Mouse (Mus musculus) brain, adult 2 months (tissue): Measurements from ENCODE around the gene Fktn.
"Not testable (repeated sequence)": the region's sequence is repeated elsewhere in the genome, so short reads cannot be mapped to it uniquely, and the experiment has no call there.

Experiments
- DNase-seq: peaks from one replicate; pipeline ENCODE4 v3.0.0; 2011; ENCODE audit warnings: low read depth, low spot score

The Fktn gene

DNA sequence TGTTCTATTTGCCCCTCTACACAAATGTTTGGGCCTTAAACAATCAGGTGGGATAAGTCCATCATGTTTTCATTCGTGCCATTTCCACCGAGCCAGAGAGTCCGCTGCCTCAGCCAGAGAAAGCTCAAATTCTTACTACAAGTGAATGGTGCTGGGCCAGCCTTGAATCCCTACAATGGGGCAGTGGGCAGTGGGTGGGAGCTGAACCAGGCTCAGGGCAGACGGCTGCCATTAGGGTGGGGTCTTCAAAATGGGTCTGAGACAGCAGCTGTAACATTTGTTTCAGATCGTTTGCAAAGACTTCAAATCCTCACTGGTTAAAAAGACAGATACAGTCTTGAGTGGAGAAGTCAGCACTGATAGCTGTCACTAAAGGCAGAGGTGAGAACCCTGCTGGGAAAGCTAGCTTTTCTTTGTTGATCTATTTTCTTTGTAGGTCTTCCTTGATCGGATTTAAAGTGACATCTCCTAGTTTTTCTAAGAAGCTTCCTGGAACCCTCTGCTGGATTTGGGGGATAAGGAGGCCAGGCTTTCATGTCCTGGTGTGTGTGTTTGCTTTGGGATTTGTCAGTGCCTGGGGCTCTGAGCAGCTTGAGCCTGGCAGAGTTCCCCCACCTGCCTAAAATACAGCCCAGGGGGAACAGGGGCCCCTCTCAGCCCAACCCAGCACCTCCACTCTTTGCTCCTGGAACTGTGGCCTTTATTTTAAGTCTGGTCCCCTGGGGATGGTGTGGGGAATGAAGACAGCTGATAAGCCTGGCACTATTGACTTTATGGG lies 57.3 kb downstream of the Fktn start:
- DNase-seq: no peak

DNA sequence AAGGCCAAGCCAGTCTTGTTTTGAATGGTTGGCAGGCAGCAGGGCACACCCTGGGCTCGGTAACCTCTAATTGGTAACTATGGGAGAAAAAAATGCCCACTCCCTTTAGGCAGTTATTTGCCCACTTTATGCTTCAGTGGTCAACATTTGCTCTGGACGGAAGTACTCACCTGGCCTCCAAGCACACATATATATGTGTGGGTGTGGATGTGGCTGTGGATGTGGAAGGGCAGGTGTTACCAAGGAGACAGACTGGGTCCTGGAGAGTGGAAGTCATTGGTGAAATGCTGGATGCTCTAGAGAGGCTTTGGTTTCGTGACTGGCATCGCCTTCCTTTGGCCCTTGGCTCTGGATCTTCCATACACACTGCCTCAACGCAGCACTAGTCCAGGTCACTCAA lies 58.2 kb downstream of the Fktn start:
- no peak for DNase-seq

DNA sequence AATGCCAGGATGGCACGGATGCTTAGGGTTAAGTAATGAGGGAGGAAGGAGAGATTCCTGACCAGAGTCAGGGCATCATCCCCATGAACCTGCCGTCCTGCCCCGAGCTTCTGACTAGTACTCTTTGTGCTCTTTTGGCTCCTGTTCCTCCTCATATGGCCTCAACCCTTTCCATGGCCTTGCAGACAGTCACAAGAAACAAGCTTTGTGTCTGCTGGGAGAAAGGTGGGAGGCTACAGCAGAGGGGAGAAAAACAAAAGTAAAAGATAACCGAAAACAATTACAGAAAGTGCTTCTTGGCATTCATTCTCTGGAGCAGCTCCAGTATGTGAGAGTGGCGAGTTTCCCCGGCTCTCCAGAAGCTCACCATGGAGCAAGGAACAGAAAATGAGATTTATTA lies 60.1 kb downstream of the Fktn start:
- DNase-seq: no peak

DNA sequence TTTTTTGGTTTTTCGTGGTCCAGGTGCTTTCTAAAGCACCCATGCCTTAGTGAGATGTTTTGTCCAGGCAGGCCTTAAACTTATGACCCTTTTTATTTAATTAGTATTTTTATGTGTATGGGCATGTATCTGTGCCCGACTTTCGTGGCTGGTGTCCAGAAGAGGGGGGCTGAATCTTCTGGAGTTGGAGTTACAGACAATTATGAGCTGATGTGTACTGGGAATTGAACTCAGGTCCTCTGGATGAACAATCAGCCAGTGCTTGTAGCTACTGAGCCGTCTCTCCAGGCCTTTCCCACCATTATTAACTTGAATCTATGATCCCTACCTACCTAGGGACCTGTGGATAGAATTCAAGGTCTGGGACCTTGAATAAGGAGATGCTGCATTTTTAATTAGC lies 67.6 kb downstream of the Fktn start:
- DNase-seq: no peak

GRCm38 (mm10) chr4:53782216-53783070 lies 68.6 kb downstream of the Fktn start:
- no peak for DNase-seq

GRCm38 (mm10) chr4:53785746-53786398 lies 72.1 kb downstream of the Fktn start:
- DNase-seq: no peak

GRCm38 (mm10) chr4:53786851-53787250 lies 73.1 kb downstream of the Fktn start:
- DNase-seq: no peak

DNA sequence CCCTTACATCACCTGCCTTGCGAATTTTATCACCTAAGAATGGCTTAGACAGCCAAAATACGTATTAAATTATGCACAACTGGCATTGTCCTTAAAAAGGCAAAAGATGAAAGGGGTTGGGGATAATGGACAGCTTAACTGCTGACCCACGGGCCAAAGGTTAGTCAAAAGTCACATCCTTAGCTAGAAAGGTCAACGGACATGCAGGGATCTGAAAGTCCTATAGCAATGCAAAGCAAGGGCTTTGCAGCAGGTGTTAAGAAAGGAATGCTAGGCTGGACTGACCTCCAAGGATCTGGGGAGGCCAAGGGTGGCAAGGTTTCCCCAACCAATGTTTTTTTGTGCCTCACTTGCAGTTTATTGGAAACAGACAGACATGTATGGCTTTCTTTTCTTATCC lies 75.5 kb downstream of the Fktn start:
- no peak for DNase-seq

DNA sequence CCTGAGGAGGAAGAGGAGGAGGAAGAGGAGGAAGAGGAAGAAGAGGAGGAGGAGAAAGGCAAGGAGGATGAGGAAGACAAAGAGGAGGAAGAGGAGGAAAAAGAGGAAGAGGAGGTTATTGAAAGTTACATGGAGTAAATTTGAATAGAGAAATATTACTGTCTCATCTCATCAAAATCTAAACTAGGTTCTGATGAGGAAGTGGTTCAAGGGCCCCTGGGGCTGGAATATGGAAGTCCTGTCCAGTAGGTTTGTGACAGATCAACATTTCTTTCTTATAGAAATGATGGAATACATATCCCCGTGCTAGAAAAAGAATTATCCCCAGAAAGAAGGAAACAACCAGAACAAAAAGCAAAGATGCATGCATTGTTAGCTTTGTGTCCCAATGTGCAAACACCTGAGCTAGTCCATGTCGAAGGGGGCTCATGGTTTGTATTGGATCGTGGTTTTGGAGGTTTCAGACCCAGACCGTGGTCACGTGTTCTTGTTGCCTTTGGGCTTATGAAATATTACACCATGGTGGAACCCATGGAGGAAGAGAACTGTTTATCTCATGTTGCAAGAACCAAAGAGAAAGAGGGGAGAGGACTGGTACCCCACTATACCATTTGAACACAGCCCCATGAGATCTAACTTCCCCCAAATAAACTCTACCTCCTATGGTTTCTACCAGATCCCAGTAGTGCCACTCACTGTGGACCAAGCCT lies 80.6 kb downstream of the Fktn start:
- no peak for DNase-seq

- DNase-seq: no peak
These were observed 81.3 kb downstream of the Fktn start for GRCm38 (mm10) chr4:53795086-53795485.

DNA sequence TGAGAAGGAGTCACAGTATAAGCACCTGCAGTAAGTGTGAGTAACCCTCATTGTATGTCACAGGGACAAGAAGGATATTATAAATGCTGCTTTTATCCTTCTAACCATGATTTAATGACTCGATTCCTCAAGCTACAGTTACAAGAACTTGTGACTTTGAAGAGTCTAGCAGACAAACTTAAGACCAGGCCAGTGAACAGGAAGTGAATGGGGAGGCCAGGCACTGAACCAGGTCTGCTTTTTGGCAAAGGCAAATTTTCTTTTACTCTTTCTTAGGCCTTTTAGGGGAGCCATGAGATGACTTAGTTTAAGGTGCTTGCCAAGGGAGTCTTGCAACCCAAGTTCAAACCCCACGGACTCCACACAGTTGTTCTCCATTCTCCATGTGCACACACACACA lies 81.9 kb downstream of the Fktn start:
- no peak for DNase-seq

DNA sequence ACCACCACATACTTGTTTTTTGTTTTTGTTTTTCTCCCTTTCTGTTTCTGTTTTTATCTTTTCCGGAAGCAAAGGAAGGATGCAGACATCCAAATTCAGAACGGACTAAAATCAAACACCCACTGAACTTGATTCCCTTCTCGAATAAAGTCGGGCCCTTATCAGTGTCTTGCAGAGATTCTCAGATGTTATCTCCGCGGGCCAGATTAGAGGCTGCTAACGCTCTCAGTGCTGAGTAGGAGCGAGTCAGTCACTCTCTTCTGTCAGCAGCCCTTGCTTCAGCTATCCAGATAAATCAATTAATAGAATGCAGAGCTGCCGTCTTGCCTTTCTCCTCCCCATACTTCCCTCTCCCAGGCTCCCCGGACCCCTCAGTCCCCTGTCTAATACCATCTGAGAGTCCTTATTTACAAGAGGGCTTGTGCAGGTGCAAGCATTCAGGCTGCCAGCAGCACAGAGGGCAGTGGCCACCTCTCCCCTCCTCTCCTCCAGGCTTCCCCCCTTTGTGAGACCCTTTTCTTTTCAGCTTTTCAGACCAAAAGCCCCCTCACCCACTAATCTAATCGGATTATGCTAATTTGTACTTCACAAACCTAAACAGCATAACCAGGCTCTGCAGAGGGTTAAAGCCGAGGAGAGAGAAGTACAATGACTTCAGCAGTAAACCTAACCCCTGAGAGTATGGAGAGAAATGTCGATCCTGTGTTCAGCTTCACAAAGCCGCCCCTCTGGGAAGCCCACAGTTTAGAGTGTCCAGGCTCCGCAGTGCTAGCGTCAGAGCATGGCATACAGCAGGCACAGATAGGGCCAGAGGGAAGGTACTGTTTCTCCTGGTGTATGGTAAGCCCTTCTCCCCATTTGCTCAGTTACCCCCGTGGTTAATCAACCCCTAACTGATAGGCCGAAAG lies 83.3 kb downstream of the Fktn start:
- DNase-seq: no peak

GRCm38 (mm10) chr4:53798896-53799676 lies 85.3 kb downstream of the Fktn start:
- peak; percentile 9 for DNase-seq

- peak; percentile 9 for DNase-seq
These were observed 86.0 kb downstream of the Fktn start for GRCm38 (mm10) chr4:53799753-53800152.

- DNase-seq: not testable (repeated sequence)
These were observed 89.9 kb downstream of the Fktn start for GRCm38 (mm10) chr4:53803674-53804073.

- peak; percentile 20 for DNase-seq
These were observed 92.6 kb downstream of the Fktn start for GRCm38 (mm10) chr4:53806428-53806827.

DNA sequence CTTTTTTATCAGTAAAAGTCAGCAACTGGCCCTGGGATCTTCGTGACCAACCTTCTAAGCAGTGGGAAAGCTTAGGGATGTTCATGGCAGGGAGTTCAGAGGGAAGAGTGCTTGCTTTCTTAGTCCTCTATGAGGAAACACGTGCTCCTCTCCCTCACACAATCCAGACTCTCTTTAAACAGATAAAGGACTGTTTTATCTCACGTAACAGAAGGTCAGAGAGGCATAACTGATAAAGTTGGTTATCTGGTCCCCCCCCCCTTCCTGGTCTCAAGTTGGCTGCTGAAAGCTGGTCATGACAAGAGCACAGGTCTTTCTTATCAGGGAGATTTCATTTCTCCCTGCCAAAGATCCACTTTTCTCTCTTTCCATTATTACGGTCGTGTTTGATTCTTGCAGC lies 104.5 kb downstream of the Fktn start:
- DNase-seq: no peak

- DNase-seq: peak; percentile 26
These were observed 109.9 kb downstream of the Fktn start for GRCm38 (mm10) chr4:53823697-53824096.

DNA sequence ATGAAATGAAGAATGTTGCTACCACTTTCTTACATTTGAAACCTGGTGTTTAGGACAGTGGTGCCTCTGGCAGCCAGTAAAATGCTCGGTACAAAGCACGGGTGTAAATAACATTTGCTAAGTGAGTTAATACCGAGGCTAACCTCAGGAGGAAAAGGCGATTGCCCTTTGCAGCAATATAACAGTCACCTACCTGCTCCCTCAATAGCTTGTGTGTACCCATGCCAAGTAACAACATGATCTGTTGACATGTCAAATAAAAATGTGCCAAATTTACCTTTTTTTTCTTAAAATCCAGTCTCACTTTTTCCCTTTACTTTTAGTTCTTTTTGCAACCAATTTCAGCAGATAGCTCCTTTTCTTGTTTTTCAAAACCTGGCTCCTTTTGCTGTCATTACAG lies 111.0 kb downstream of the Fktn start:
- DNase-seq: no peak
